Mouse (Mus musculus): Measurements from ENCODE around the gene Ube2n. TPM values are rescaled to one million over a fixed set of nuclear protein-coding genes. Genes with fewer than 3 reads are reported as not detected.

The Ube2n gene
- polyA plus RNA-seq, 1 experiment: 301 TPM

DNA sequence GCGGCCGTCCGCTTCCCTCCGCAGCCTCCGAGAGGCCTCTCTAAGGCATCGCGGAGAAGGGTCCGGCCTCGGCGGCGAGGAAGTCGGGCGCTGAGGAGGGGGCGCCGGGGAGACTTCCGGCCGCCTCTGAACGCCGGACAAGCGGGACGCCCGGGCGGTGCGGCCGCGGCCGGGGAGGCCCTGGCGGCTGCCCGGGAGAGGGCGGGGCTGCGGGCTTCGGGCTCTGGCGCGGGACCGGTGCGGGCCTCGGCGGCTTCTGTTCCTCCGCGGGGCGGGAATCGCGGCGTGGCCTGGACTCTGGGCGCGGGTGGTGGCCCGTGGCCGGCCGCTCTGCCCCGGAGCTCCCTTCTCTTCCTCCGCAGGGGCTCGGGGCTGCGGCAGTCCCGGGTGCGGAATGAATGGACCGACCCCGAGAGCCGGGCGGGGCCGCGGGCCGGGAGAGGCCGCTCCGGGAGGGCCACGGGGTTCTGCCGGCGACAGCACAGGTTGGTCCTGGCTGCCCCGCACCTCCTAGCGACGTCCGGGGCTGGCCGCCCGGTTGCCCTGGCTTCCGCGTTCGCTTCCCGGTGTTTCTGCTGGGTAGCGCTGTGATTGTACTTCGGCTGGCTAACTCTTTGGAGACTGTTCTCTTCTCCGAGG is 467 bp downstream of the Ube2n start:
- Histone ChIP-seq H3K27ac (ENCODE audit: insufficient read depth, low read length) (peak overlapping the region; percentile 55), H3K4me1 (ENCODE audit: control insufficient read depth, insufficient read depth, low read length) (peaks cover 4% of the 10 kb centered on the region)

DNA sequence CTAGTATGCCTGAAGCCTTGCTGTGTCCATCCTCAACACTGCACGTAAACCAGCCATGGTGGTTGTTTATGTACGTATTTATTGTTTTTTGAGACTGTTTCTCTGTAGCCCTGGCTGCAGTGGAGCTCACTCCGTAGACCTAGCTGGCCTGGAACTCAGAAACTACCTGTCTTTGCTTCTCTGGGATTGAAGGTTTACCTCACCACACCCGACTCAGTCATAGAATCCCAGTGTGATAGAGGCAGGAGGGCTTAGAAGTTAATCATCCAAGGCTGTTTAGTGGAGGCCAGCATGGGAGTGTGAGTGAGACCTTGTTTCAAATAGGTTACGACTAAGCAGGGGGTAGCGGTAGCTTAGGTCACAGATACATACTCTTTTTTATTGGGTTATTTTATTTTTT is 2.7 kb downstream of the Ube2n start:
- Histone ChIP-seq H3K9me3 (replicated peaks; ENCODE audit: control insufficient read depth, insufficient read depth, low read length, poor library complexity, severe bottlenecking) (no peaks in the 10 kb centered on the region), H3K27ac (ENCODE audit: insufficient read depth, low read length) (no peak overlapping the region), H3K4me3 (ENCODE audit: low read depth, low read length) (no peak overlapping the region), H3K4me1 (ENCODE audit: control insufficient read depth, insufficient read depth, low read length) (peaks cover 6% of the 10 kb centered on the region), H3K36me3 (ENCODE audit: control insufficient read depth, insufficient read depth, low read length, poor library complexity, severe bottlenecking) (peaks cover 3% of the 10 kb centered on the region; the same call in 1 of the 2 replicates), H3K27me3 (ENCODE audit: control insufficient read depth, insufficient read depth, low read length, poor library complexity, severe bottlenecking) (no peaks in the 10 kb centered on the region), H3K9ac (ENCODE audit: low read depth, poor library complexity, severe bottlenecking) (no peak overlapping the region)
- no peak for TF ChIP-seq CTCF (IDR thresholded peaks at IDR 0.05; ENCODE audit: low read depth, low read length)
- TF ChIP-seq POLR2A (IDR thresholded peaks at IDR 0.05; ENCODE audit: insufficient read depth, low read length): no peak
- TF ChIP-seq EP300 (IDR thresholded peaks at IDR 0.05; ENCODE audit: insufficient read depth, low read depth, low read length): no peak

More for the DNA sequence above, 467 bp downstream of the Ube2n start:
- TF ChIP-seq CTCF (IDR thresholded peaks at IDR 0.05; ENCODE audit: low read depth, low read length) (no peak), POLR2A (IDR thresholded peaks at IDR 0.05; ENCODE audit: insufficient read depth, low read length) (no peak), EP300 (IDR thresholded peaks at IDR 0.05; ENCODE audit: insufficient read depth, low read depth, low read length) (no peak)
- H3K4me3 ChIP-seq (ENCODE audit: low read depth, low read length): peak overlapping the region; percentile 99
- H3K36me3 ChIP-seq (ENCODE audit: control insufficient read depth, insufficient read depth, low read length, poor library complexity, severe bottlenecking): peaks cover 2% of the 10 kb centered on the region; the same call in 1 of the 2 replicates
- H3K9me3 ChIP-seq (replicated peaks; ENCODE audit: control insufficient read depth, insufficient read depth, low read length, poor library complexity, severe bottlenecking): no peaks in the 10 kb centered on the region
- no peaks in the 10 kb centered on the region for H3K27me3 ChIP-seq (ENCODE audit: control insufficient read depth, insufficient read depth, low read length, poor library complexity, severe bottlenecking)
- H3K9ac ChIP-seq (ENCODE audit: low read depth, poor library complexity, severe bottlenecking): peak overlapping the region; percentile 94

GRCm38 (mm10) chr10:95525037-95525675 is 10.2 kb downstream of the Ube2n start:
- H3K27me3 ChIP-seq (ENCODE audit: control insufficient read depth, insufficient read depth, low read length, poor library complexity, severe bottlenecking): no peaks in the 10 kb centered on the region
- peaks cover 1% of the 10 kb centered on the region for H3K4me1 ChIP-seq (ENCODE audit: control insufficient read depth, insufficient read depth, low read length)
- no peak overlapping the region for H3K27ac ChIP-seq (ENCODE audit: insufficient read depth, low read length)
- H3K4me3 ChIP-seq (ENCODE audit: low read depth, low read length): no peak overlapping the region
- H3K36me3 ChIP-seq (ENCODE audit: control insufficient read depth, insufficient read depth, low read length, poor library complexity, severe bottlenecking): peaks cover 4% of the 10 kb centered on the region; the same call in 1 of the 2 replicates
- no peak overlapping the region for H3K9ac ChIP-seq (ENCODE audit: low read depth, poor library complexity, severe bottlenecking)
- TF ChIP-seq EP300 (IDR thresholded peaks at IDR 0.05; ENCODE audit: insufficient read depth, low read depth, low read length) (no peak), POLR2A (IDR thresholded peaks at IDR 0.05; ENCODE audit: insufficient read depth, low read length) (no peak), CTCF (IDR thresholded peaks at IDR 0.05; ENCODE audit: low read depth, low read length) (no peak)
- no peaks in the 10 kb centered on the region for H3K9me3 ChIP-seq (replicated peaks; ENCODE audit: control insufficient read depth, insufficient read depth, low read length, poor library complexity, severe bottlenecking)

GRCm38 (mm10) chr10:95525871-95526270 is 10.9 kb downstream of the Ube2n start:
- Histone ChIP-seq H3K4me1 (ENCODE audit: control insufficient read depth, insufficient read depth, low read length) (peaks cover 1% of the 10 kb centered on the region), H3K4me3 (ENCODE audit: low read depth, low read length) (no peak overlapping the region), H3K36me3 (ENCODE audit: control insufficient read depth, insufficient read depth, low read length, poor library complexity, severe bottlenecking) (peaks cover 4% of the 10 kb centered on the region; the same call in 1 of the 2 replicates), H3K27me3 (ENCODE audit: control insufficient read depth, insufficient read depth, low read length, poor library complexity, severe bottlenecking) (no peaks in the 10 kb centered on the region), H3K27ac (ENCODE audit: insufficient read depth, low read length) (no peak overlapping the region), H3K9me3 (replicated peaks; ENCODE audit: control insufficient read depth, insufficient read depth, low read length, poor library complexity, severe bottlenecking) (no peaks in the 10 kb centered on the region), H3K9ac (ENCODE audit: low read depth, poor library complexity, severe bottlenecking) (no peak overlapping the region)
- no peak for TF ChIP-seq EP300 (IDR thresholded peaks at IDR 0.05; ENCODE audit: insufficient read depth, low read depth, low read length)
- TF ChIP-seq POLR2A (IDR thresholded peaks at IDR 0.05; ENCODE audit: insufficient read depth, low read length): no peak
- no peak for TF ChIP-seq CTCF (IDR thresholded peaks at IDR 0.05; ENCODE audit: low read depth, low read length)

- Histone ChIP-seq H3K4me3 (ENCODE audit: low read depth, low read length) (no peak overlapping the region), H3K9me3 (replicated peaks; ENCODE audit: control insufficient read depth, insufficient read depth, low read length, poor library complexity, severe bottlenecking) (no peaks in the 10 kb centered on the region), H3K4me1 (ENCODE audit: control insufficient read depth, insufficient read depth, low read length) (peaks cover 3% of the 10 kb centered on the region), H3K9ac (ENCODE audit: low read depth, poor library complexity, severe bottlenecking) (0 out of 2 replicates have a peak overlapping the region, but pooled peaks have one; percentile 29), H3K27ac (ENCODE audit: insufficient read depth, low read length) (no peak overlapping the region), H3K36me3 (ENCODE audit: control insufficient read depth, insufficient read depth, low read length, poor library complexity, severe bottlenecking) (peaks cover 4% of the 10 kb centered on the region; the same call in 1 of the 2 replicates), H3K27me3 (ENCODE audit: control insufficient read depth, insufficient read depth, low read length, poor library complexity, severe bottlenecking) (no peaks in the 10 kb centered on the region)
- TF ChIP-seq CTCF (IDR thresholded peaks at IDR 0.05; ENCODE audit: low read depth, low read length) (no peak), EP300 (IDR thresholded peaks at IDR 0.05; ENCODE audit: insufficient read depth, low read depth, low read length) (no peak), POLR2A (IDR thresholded peaks at IDR 0.05; ENCODE audit: insufficient read depth, low read length) (no peak)
These were observed 11.7 kb downstream of the Ube2n start for GRCm38 (mm10) chr10:95526495-95527122.

All from ES-Bruce4 (cell line).